Mouse (Mus musculus) embryonic facial prominence, embryonic 15.5 days (tissue): ENCODE measurements at regions not wholly inside any gene's neighbourhood (a gene's known extent, or its start where the extent isn't known, plus 50 kb on each side); places are given as distances from the start of the nearest gene placed in this dataset.

ENCODE experiments used
- ATAC-seq: fragments of 200-750 bp; cut with Nextera tagmentation; 2 replicates; pipeline ENCODE4 v1.8.0; 2017; ENCODE audit warnings: low read depth, moderate TSS enrichment; ENCODE audit not compliant: insufficient number of reproducible peaks, low FRiP score, low TSS enrichment
- H3K27ac ChIP-seq: fragments of 300-500 bp; sonication (generic); replicated peaks from 2 replicates; pipeline ENCODE4 v1.5.1; 2015; ENCODE audit warnings: mild to moderate bottlenecking, inconsistent platforms
- H3K27me3 ChIP-seq: fragments of 300-500 bp; sonication (generic); 2 replicates; pipeline ENCODE4 v1.6.1; 2015; ENCODE audit warnings: inconsistent platforms
- H3K36me3 ChIP-seq: fragments of 300-500 bp; sonication (generic); 2 replicates; pipeline ENCODE4 v1.6.1; 2015; ENCODE audit warnings: mild to moderate bottlenecking, inconsistent platforms
- H3K4me1 ChIP-seq: fragments of 300-500 bp; sonication (generic); 2 replicates; pipeline ENCODE4 v1.6.1; 2015; ENCODE audit warnings: inconsistent platforms
- H3K4me2 ChIP-seq: fragments of 300-500 bp; sonication (generic); replicated peaks from 2 replicates; pipeline ENCODE4 v1.6.1; 2015; ENCODE audit warnings: mild to moderate bottlenecking, inconsistent platforms
- H3K4me3 ChIP-seq: fragments of 300-500 bp; sonication (generic); replicated peaks from 2 replicates; pipeline ENCODE4 v1.5.1; 2015; ENCODE audit warnings: mild to moderate bottlenecking, inconsistent platforms
- H3K9ac ChIP-seq: fragments of 300-500 bp; sonication (generic); 2 replicates; pipeline ENCODE4 v1.6.1; 2015; ENCODE audit warnings: inconsistent platforms
- H3K9me3 ChIP-seq: fragments of 300-500 bp; sonication (generic); replicated peaks from 2 replicates; pipeline ENCODE4 v1.6.1; 2016; ENCODE audit warnings: inconsistent platforms
- WGBS: fragments of 180-500 bp; shearing (Covaris S2); methylation state at CpG from one replicate; pipeline ENCODE4 v1.1.7; 2015; 5-methylcytosine and 5-hydroxymethylcytosine counted together

DNA sequence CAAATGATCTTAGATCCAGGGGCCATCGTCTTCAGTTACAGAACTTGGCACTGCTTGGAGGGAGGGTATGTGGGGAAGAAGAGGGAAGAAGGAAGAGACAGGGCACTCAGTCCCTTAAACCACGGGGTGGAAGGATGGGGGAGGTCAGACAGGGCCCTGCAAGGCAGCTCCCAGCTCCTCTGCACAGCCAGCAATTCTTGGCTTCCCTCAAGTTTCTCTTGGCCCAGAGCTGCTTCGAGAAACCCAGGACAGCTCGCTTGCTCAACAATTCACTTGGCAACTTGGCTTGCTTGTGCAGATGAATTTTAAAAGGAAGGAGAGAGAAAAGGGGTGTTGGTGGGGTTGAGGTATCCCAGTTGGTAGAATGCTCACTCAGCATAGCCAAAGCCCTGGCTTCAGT is 141.1 kb downstream of the 2410131K14Rik start:
- no peak overlapping the region for H3K4me3 ChIP-seq
- no peak overlapping the region for H3K4me2 ChIP-seq
- ATAC-seq = 0 out of 2 replicates have a peak, but pooled peaks have one; percentile 8

DNA sequence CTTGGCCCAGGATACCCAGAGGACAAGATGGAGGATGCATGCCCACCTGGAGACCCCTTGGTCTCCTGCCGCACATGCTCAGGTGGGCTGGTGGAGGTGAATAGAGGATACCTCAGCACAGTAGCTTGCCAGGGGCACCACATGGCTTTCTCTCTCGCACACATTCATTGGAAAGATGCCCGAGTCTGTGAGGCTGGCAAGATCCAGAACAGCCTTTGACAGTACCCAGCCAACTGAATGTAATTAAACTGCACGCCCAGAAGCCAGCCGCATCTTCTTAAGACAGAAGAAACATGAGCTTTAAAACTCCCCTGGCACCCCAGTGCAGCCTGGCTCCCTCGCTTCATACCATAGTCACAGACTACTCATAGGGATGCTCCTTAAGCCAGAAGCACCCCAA is 143.4 kb downstream of the 2410131K14Rik start:
- H3K4me1 ChIP-seq = peaks cover 22% of the 10 kb centered on the region; the same call in 1 of the 2 replicates
- H3K27me3 ChIP-seq = no peaks in the 10 kb centered on the region
- 69% methylated on average over 6 of the region's 6 CpGs for WGBS
- ATAC-seq = no peak
- H3K27ac ChIP-seq = no peak overlapping the region
- H3K4me3 ChIP-seq = no peak overlapping the region
- H3K9me3 ChIP-seq = no peaks in the 10 kb centered on the region
- no peaks in the 10 kb centered on the region for H3K36me3 ChIP-seq
- no peak overlapping the region for H3K4me2 ChIP-seq
- H3K9ac ChIP-seq = no peak overlapping the region

More for the DNA sequence above, 141.1 kb downstream of the 2410131K14Rik start:
- Histone ChIP-seq H3K27ac (peak overlapping the region; percentile 39; the same call in 1 of the 2 replicates), H3K27me3 (no peaks in the 10 kb centered on the region), H3K36me3 (no peaks in the 10 kb centered on the region), H3K4me1 (peaks cover 29% of the 10 kb centered on the region), H3K9ac (no peak overlapping the region), H3K9me3 (no peaks in the 10 kb centered on the region)
- WGBS = 63% methylated on average over 4 of the region's 4 CpGs

DNA sequence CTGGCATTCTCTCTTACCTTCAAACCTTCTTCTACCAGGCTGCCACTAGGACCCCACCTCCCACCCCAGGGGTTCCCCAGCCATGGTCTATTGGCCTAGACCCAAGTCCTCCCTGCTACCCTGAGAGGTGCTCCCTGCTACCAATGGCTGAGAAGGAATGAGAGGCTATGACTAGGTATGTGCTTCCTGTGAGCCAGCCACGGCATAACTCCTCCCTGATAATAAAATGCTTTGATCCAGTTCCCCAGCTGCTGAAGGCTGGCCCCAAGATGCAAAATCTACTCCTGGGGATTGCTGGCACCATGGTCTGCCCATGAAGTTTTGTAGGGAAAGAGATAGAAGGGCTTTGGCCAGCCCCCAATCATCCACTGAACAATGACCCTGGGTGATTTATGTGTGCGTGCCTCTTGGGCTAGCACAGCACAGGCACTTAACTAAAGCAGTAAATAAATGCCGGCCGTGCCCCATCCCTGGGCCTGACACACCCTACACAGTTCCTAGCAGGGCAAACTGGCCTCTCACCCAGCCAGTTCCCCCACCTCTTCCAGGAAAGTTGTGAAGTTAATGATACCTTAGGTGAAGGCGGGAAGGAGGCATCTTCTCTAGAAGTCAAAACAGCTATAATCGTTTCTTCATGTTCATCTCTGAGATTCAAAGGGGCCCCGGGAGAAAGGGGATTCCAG is 145.8 kb downstream of the 2410131K14Rik start:
- H3K27me3 ChIP-seq = no peaks in the 10 kb centered on the region
- no peak for ATAC-seq
- peaks cover 14% of the 10 kb centered on the region for H3K4me1 ChIP-seq
- no peak overlapping the region for H3K4me2 ChIP-seq
- no peak overlapping the region for H3K9ac ChIP-seq
- no peak overlapping the region for H3K4me3 ChIP-seq
- H3K9me3 ChIP-seq = no peaks in the 10 kb centered on the region
- no peaks in the 10 kb centered on the region for H3K36me3 ChIP-seq
- peak overlapping the region; percentile 40; the same call in 1 of the 2 replicates for H3K27ac ChIP-seq
- 71% methylated on average over 7 of the region's 7 CpGs for WGBS

DNA sequence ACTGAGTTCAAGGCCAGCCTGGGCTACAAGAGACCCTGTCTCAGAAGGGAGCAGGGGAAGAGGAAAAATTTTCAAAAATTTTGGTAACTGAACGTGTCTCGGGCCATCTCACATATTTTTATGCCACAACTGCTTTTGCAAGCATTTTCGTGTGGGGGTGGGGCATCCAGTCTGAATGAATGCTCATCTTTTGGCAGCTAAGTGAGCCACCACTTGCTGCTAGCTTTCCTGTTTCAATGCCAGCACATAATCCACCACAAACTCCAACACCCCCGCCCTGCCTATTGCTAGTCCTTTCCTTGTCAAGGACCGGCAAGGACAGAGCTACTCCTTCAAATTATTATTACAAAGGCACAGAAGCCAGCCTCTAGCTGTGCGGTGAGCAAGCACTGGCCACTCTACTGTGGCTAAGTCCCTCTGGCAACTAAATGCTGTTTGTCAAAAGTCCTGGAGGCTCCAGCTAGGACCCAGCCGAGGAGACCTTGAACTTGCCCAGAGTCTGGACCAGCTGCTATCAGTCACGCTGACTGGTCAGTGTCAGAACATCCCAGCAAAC is 148.0 kb downstream of the 2410131K14Rik start:
- no peak for ATAC-seq
- H3K36me3 ChIP-seq = no peaks in the 10 kb centered on the region
- WGBS = 76% methylated on average over 8 of the region's 8 CpGs
- H3K27me3 ChIP-seq = 0 out of 2 replicates have a peak, but pooled peaks cover 3% of the 10 kb centered on the region
- H3K9ac ChIP-seq = no peak overlapping the region
- H3K9me3 ChIP-seq = no peaks in the 10 kb centered on the region
- no peak overlapping the region for H3K4me2 ChIP-seq
- H3K4me1 ChIP-seq = peaks cover 16% of the 10 kb centered on the region
- no peak overlapping the region for H3K4me3 ChIP-seq
- H3K27ac ChIP-seq = no peak overlapping the region

DNA sequence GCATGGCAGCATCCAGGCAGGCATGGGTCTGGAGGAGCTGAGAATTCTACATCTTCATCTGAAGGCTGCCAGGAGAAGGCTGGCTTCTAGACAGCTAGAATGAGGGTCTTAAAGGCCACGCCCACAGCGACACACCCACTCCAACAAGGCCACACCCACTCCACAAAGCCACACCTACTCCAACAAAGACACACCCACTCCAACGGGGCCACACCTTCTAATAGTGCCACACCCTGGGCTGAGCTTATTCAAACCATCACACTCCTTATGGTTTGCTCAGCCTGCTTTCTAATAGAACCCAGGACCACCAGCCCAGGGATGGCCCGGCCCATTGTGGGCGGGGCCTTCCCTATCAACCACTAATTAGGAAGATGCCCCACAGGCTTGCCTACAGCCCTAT is 149.0 kb downstream of the 2410131K14Rik start:
- Histone ChIP-seq H3K9me3 (no peaks in the 10 kb centered on the region), H3K4me2 (no peak overlapping the region), H3K4me3 (no peak overlapping the region), H3K9ac (no peak overlapping the region), H3K27ac (no peak overlapping the region), H3K4me1 (peaks cover 9% of the 10 kb centered on the region), H3K27me3 (0 out of 2 replicates have a peak, but pooled peaks cover 3% of the 10 kb centered on the region), H3K36me3 (no peaks in the 10 kb centered on the region)
- no peak for ATAC-seq
- 55% methylated on average over 5 of the region's 5 CpGs for WGBS

DNA sequence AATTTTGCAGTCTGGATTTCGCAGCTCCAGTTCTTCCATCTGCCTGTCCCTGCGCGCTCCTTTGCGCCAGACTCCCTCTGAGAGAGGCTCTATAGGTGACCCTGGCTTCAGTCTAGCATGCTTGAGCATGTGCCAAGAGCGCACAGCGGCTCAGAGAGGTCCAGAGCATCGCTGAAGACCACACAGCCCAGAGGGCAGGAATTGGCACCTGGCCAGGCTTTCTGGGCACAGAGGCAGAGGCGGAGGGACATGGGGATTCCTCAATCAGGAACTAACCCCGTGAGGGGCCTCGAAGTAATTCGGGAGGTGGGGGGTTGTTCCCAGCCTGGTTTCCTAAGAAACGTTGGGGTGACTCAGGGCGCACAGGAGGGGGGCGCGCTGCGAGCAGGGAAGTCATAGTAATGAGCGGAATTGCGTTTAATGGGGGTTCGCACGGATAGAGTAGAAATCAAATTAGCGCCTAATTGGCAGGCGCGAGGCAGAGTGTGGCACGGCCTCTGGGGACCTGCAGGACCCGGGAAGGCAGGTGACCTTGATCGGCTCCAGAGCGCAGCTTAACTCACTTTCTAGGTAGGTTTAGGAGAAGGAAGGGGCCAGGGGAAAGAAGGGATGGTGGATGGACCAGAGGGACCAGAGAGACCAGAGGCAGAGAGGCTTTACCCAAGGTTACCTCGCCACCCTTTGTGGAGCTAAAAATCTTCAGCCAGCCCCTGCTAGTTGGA is 151.1 kb downstream of the 2410131K14Rik start:
- 5% methylated on average over 28 of the region's 28 CpGs for whole genome bisulfite sequencing
- Histone ChIP-seq H3K27ac (no peak overlapping the region), H3K27me3 (0 out of 2 replicates have a peak, but pooled peaks cover 3% of the 10 kb centered on the region), H3K9me3 (no peaks in the 10 kb centered on the region), H3K4me3 (peak overlapping the region; percentile 21; the same call in 1 of the 2 replicates), H3K4me2 (peak overlapping the region; percentile 43), H3K36me3 (no peaks in the 10 kb centered on the region), H3K4me1 (peaks cover 14% of the 10 kb centered on the region), H3K9ac (no peak overlapping the region)
- ATAC-seq = peak; percentile 32; the same call in 1 of the 2 replicates

DNA sequence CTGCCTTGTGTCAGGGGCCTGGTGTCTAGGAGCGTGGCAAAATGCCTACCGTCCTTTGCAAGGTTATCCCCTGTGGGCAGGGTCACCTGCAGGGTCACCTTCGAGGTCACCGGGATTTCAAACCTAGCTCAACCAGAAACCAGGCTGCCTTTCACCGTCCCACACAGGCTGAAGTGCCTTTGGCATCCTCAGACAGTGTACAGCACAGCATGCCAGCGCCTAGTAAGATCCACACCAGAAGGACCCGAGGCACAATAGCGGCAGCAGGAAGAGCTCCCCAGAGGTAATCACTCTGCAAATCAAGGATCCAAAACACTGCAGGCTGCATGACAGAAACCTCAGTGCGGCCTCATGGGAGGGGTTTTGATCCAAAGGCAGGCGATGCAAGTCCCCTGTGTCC is 155.9 kb downstream of the 2410131K14Rik start:
- no peak overlapping the region for H3K27ac ChIP-seq
- H3K4me1 ChIP-seq = peaks cover 11% of the 10 kb centered on the region
- H3K4me3 ChIP-seq = no peak overlapping the region
- no peaks in the 10 kb centered on the region for H3K36me3 ChIP-seq
- 33% methylated on average over 10 of the region's 10 CpGs for WGBS
- no peaks in the 10 kb centered on the region for H3K9me3 ChIP-seq
- H3K4me2 ChIP-seq = no peak overlapping the region
- H3K27me3 ChIP-seq = 0 out of 2 replicates have a peak, but pooled peaks cover 3% of the 10 kb centered on the region
- no peak for ATAC-seq
- H3K9ac ChIP-seq = no peak overlapping the region

DNA sequence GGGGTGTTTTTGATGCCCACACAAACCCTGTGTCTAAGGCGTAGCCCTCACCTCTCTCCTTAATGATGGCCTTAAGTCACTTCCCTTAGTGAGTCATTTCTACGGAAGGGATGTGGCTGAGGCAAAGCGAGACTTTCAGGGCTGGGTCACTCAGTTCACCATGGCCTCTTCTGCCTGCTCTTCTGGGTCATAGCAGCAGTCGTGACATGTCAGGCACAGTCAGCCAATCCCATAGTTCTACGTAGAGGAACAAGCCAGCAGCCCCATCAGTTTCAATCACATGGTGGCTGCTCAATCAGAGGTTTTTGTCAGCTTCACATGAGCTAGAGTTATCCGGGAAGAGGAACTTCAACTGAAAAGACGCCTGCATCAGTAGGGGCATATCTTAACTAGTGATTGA is 156.1 kb upstream of the Med13l start:
- Histone ChIP-seq H3K9me3 (no peaks in the 10 kb centered on the region), H3K27me3 (no peaks in the 10 kb centered on the region), H3K4me1 (peaks cover 6% of the 10 kb centered on the region), H3K4me3 (no peak overlapping the region), H3K4me2 (no peak overlapping the region), H3K27ac (no peak overlapping the region), H3K9ac (no peak overlapping the region), H3K36me3 (no peaks in the 10 kb centered on the region)
- WGBS = 72% methylated on average over 7 of the region's 7 CpGs
- ATAC-seq = no peak

DNA sequence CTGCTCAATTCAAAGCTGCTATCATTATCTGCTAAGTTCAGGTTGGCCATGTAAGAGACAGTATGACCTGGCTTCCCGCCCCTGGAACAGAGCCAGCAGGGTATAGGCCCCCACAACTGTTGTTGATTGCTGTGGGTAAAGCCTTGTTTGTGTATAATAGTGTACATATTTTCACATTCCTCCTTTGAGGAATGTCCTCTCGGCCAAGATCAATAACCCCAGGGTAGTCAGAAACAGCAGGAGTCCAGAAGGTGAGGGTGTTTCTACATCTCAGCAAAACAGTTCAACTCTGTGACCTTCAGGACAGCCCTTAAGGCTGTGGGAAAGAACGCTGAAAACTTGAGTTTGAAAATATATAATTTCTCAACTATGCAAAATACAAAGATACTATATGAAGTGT is 155.1 kb upstream of the Med13l start:
- ATAC-seq = no peak
- H3K4me1 ChIP-seq = peaks cover 6% of the 10 kb centered on the region
- no peak overlapping the region for H3K27ac ChIP-seq
- H3K36me3 ChIP-seq = no peaks in the 10 kb centered on the region
- no peak overlapping the region for H3K4me2 ChIP-seq
- no peak overlapping the region for H3K9ac ChIP-seq
- H3K27me3 ChIP-seq = no peaks in the 10 kb centered on the region
- no peak overlapping the region for H3K4me3 ChIP-seq
- H3K9me3 ChIP-seq = no peaks in the 10 kb centered on the region
- WGBS = 82% methylated on average over 3 of the region's 3 CpGs

DNA sequence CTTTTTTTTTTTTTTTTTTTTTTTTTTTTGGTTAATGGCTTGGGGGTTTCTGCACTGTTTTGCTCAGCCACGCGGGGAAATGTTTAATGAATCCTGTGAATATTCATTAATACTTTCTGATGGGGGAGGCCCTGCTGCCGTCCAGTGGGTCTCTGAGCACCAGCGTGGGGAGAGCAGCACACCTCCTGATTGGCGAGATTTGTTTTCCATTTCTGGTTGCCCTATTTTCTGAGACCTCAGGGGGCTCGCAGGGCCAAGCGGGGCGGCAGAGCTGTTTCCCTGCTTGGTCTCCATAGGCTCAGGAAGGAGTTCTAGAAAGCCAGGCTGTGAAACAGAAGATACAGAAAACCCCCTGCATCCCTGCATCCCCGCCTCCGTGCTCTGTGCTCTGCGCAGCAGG is 153.0 kb upstream of the Med13l start:
- H3K9ac ChIP-seq = no peak overlapping the region
- 0 out of 2 replicates have a peak, but pooled peaks cover 2% of the 10 kb centered on the region for H3K4me1 ChIP-seq
- no peaks in the 10 kb centered on the region for H3K9me3 ChIP-seq
- ATAC-seq = no peak
- no peak overlapping the region for H3K4me2 ChIP-seq
- H3K36me3 ChIP-seq = no peaks in the 10 kb centered on the region
- H3K27me3 ChIP-seq = no peaks in the 10 kb centered on the region
- H3K27ac ChIP-seq = no peak overlapping the region
- no peak overlapping the region for H3K4me3 ChIP-seq
- WGBS = 50% methylated on average over 11 of the region's 11 CpGs

DNA sequence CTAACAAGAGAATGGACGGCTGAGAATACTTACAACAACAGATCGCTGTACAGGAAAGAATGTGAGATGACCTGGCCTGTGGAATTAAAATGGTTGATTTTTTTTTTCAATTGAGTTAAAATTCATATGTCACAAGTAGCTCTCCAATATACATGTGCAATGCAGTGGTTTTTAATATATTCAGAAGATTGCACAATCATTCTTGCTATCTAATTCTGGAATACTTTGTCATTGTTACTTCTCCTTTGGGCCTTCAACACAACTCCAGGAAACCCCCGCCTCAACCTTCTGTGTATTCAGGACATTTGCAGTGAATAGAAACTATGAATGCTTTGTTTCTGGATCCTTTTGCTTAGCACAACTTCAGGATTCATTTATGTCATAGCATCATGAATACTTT is 152.5 kb upstream of the Med13l start:
- no peak for ATAC-seq
- H3K4me1 ChIP-seq = 0 out of 2 replicates have a peak, but pooled peaks cover 2% of the 10 kb centered on the region
- 56% methylated on average over 3 of the region's 3 CpGs for WGBS

More for the DNA sequence above, 152.5 kb upstream of the Med13l start:
- H3K27ac ChIP-seq = no peak overlapping the region
- no peak overlapping the region for H3K4me3 ChIP-seq
- no peaks in the 10 kb centered on the region for H3K36me3 ChIP-seq
- no peak overlapping the region for H3K4me2 ChIP-seq
- H3K9me3 ChIP-seq = no peaks in the 10 kb centered on the region
- H3K9ac ChIP-seq = no peak overlapping the region
- H3K27me3 ChIP-seq = no peaks in the 10 kb centered on the region
